Mouse (Mus musculus) midbrain, embryonic 14.5 days (tissue): ENCODE results near the gene Apeh. TPM values are rescaled to one million over a fixed set of nuclear protein-coding genes. Genes with fewer than 3 reads are reported as not detected.

Source experiments
- ATAC-seq: fragments of 200-750 bp; cut with Nextera tagmentation; 2 replicates; pipeline ENCODE4 v1.8.0; 2017; ENCODE audit warnings: moderate number of reproducible peaks, moderate library complexity; ENCODE audit not compliant: low FRiP score, low TSS enrichment
- DNase-seq: peaks from one replicate; pipeline ENCODE4 v3.0.0-alpha.2; 2015
- H3K27ac ChIP-seq: fragments of 300-500 bp; sonication (generic); replicated peaks from 2 replicates; pipeline ENCODE4 v1.5.1; 2014; ENCODE audit warnings: mild to moderate bottlenecking, low read depth, low read length, moderate library complexity
- H3K27me3 ChIP-seq: fragments of 300-500 bp; sonication (generic); 2 replicates; pipeline ENCODE4 v1.6.1; 2014; ENCODE audit warnings: low read length, control low read depth, mixed read lengths; ENCODE audit not compliant: control insufficient read depth, insufficient read depth
- H3K36me3 ChIP-seq: fragments of 300-500 bp; sonication (generic); 2 replicates; pipeline ENCODE4 v1.6.1; 2014; ENCODE audit warnings: low read length, control low read depth; ENCODE audit not compliant: control insufficient read depth, insufficient read depth
- H3K4me1 ChIP-seq: fragments of 300-500 bp; sonication (generic); 2 replicates; pipeline ENCODE4 v1.6.1; 2014; ENCODE audit warnings: mild to moderate bottlenecking, antibody characterized with exemption, low read length, control low read depth; ENCODE audit not compliant: control insufficient read depth, insufficient read depth
- H3K4me2 ChIP-seq: fragments of 300-500 bp; sonication (generic); 2 replicates; pipeline ENCODE4 v1.6.1; 2014; ENCODE audit warnings: mild to moderate bottlenecking, low read length, moderate library complexity
- H3K4me3 ChIP-seq: fragments of 300-500 bp; sonication (generic); replicated peaks from 2 replicates; pipeline ENCODE4 v1.5.1; 2014; ENCODE audit warnings: low read depth, low read length
- H3K9ac ChIP-seq: fragments of 300-500 bp; sonication (generic); replicated peaks from 2 replicates; pipeline ENCODE4 v1.6.1; 2014; ENCODE audit warnings: mild to moderate bottlenecking, low read length, moderate library complexity
- H3K9me3 ChIP-seq: fragments of 300-500 bp; sonication (generic); 2 replicates; pipeline ENCODE4 v1.6.1; 2016; ENCODE audit warnings: low read length, control low read depth, mixed read lengths; ENCODE audit not compliant: control insufficient read depth
- WGBS: fragments of 180-500 bp; shearing (Covaris S2); extraction: QIAGEN DNeasy Blood & Tissue Kit; methylation state at CpG from one replicate; pipeline ENCODE4 v1.1.7; 2014; 5-methylcytosine and 5-hydroxymethylcytosine counted together
- polyA plus RNA-seq: library from polyadenylated mRNA; unstranded; fragments of >200 nt; fragmentation: Nextera tagmentation; extraction: Ambion mirVana; gene quantifications from 2 replicates; pipeline ENCODE4 v1.2.1, GENCODE M21; 2014

Gene Apeh
- polyA plus RNA-seq, 1 experiment from 2014 or later, result 43.8 TPM

GRCm38 (mm10) chr9:108054331-108055040, 39.9 kb downstream of the Apeh start:
- DNase-seq (no peak), ATAC-seq (no peak)
- Histone ChIP-seq H3K4me2 (no peak overlapping the region), H3K9ac (no peak overlapping the region), H3K36me3 (peaks cover 81% of the 10 kb centered on the region), H3K4me3 (no peak overlapping the region), H3K9me3 (no peaks in the 10 kb centered on the region), H3K27me3 (no peaks in the 10 kb centered on the region), H3K27ac (no peak overlapping the region), H3K4me1 (no peaks in the 10 kb centered on the region)
- WGBS, result 91% methylated on average over 22 of the region's 22 CpGs

- Histone ChIP-seq H3K9ac (no peak overlapping the region), H3K4me1 (no peaks in the 10 kb centered on the region), H3K36me3 (peaks cover 74% of the 10 kb centered on the region), H3K4me3 (no peak overlapping the region), H3K4me2 (no peak overlapping the region), H3K27me3 (no peaks in the 10 kb centered on the region), H3K9me3 (no peaks in the 10 kb centered on the region), H3K27ac (no peak overlapping the region)
- WGBS, result 94% methylated on average over 15 of the region's 15 CpGs
- ATAC-seq (no peak), DNase-seq (no peak)
Measured at GRCm38 (mm10) chr9:108053665-108054225, 40.7 kb downstream of the Apeh start.

DNA sequence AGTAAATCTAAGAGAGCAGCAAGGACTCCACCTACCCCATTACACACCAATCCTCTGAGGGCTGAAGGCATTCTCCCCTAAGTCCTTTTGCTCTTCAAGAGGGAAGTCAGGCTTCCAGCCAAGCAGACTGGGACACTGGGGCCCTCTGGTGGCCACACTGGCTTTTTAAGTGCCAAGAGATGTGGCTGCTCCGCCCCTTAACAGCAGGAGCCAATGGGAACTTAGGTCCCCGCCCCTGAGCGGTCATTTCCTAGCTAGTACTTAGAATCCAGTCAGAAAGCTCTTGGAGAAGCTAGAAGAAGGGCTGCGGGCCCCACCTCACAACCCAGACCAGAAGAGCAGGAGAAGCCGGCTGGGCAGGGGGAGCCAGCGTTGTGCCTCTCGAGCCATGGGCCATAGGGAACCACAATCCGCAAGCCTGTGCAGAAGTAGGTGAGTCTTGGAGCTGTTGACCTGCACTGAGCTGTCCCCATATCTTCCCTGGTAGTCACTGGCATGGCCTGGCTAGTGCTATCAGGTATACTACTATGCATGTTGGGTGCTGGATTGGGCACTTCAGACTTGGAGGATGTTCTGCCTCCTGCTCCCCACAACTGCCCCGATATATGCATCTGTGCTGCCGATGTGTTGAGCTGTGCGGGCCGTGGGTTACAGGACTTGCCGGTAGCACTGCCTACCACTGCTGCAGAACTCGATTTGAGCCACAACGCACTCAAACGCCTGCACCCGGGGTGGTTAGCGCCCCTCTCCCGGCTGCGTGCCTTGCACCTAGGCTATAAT, 41.3 kb downstream of the Apeh start, which contains the start of gene Amigo3:
TSS of gene Amigo3 (plus strand) at position 275 of the 780 bp plus-strand sequence.
- no peak within 1 kb of the TSS for H3K9ac ChIP-seq
- H3K9me3 ChIP-seq, result no peaks in the 10 kb centered on the region
- 55% methylated on average over 20 of the region's 20 CpGs for WGBS
- H3K4me2 ChIP-seq, result peak within 1 kb of the TSS; percentile 39
- ATAC-seq (peak; percentile 46; the same call in 1 of the 2 replicates), DNase-seq (peak; percentile 96)
- H3K4me1 ChIP-seq, result 0 out of 2 replicates have a peak, but pooled peaks cover 6% of the 10 kb centered on the region
- H3K27ac ChIP-seq, result no peak within 1 kb of the TSS
- no peaks in the 10 kb centered on the region for H3K27me3 ChIP-seq
- no peak within 1 kb of the TSS for H3K4me3 ChIP-seq
- peaks cover 68% of the 10 kb centered on the region for H3K36me3 ChIP-seq

DNA sequence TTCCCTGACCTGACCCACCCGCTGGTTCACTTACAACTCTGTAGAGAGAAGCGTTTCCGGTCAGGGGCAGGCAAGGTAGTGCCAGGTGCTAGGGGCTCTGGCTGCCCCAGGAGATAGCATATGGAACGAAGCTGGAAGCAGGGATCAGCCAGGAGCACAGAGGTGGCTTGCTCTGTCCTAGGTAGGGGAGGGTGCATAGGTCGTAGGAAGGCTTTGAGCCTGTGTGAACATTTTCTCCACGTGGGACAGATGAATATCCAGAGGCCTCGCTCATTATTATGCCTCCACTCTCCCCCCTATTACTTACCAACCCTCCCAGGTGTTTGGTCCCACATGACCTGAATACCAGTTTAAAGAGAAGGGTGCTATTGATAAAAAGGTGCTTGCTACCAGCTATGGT, 42.0 kb downstream of the Apeh start:
- Histone ChIP-seq H3K4me3 (no peak overlapping the region), H3K36me3 (peaks cover 67% of the 10 kb centered on the region), H3K9ac (no peak overlapping the region), H3K9me3 (no peaks in the 10 kb centered on the region), H3K27me3 (no peaks in the 10 kb centered on the region), H3K27ac (no peak overlapping the region), H3K4me1 (0 out of 2 replicates have a peak, but pooled peaks cover 8% of the 10 kb centered on the region), H3K4me2 (no peak overlapping the region)
- 78% methylated on average over 7 of the region's 7 CpGs for WGBS
- no peak for DNase-seq
- ATAC-seq, result no peak

DNA sequence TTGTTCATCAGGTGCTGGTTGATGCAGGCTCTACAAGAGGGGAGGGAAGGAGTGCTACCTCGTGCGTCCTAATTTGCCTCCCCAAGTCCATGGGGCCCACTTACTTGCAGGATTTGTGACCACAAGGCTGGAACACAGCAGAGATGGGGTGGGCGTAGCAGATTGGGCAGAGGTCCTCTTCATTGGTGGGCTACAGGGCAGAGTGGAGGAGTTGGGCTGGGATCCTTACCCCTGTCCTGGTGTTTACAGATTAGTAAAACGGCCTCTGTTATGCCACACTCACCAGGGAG, 42.5 kb downstream of the Apeh start:
- no peaks in the 10 kb centered on the region for H3K27me3 ChIP-seq
- ATAC-seq, result no peak
- no peak for DNase-seq
- H3K4me2 ChIP-seq, result no peak overlapping the region
- H3K4me1 ChIP-seq, result 0 out of 2 replicates have a peak, but pooled peaks cover 8% of the 10 kb centered on the region
- H3K4me3 ChIP-seq, result no peak overlapping the region
- H3K9me3 ChIP-seq, result no peaks in the 10 kb centered on the region
- H3K27ac ChIP-seq, result no peak overlapping the region
- 81% methylated on average over 4 of the region's 4 CpGs for WGBS
- H3K36me3 ChIP-seq, result peaks cover 67% of the 10 kb centered on the region
- H3K9ac ChIP-seq, result no peak overlapping the region

DNA sequence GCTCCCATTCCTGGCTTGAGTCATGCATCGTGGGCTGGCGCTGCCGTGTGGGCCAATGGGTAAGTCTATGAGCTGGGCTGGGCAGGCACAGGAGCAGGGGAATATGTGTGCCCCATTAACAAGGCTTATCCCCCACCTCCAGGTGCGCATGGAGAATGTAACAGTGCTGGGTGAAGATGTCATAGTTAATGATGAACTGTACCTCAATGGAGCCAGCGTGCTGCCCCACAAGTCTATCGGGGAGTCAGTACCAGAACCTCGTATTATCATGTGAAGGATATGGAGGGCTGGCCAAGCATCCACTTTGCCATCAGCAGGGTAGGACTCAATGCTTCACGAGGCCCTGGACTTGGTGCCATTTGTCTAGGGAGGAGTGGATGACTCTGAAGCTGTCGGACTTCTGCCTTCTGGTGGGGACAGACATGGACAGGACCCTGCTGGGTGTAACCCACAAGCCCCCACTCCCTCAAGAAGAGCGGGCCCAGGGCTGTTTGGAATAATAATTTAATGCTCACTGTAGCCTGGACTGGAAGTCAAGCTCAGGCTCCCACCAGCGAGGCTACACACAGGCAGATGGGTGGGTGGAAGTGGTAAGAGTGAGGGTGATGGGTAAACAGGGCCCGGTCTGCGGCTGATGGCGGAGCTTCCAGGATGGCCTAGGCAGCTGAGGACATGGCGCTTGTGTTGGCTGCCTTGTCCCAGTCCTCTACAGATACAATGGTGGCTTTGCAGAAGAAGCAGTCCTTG, 43.0 kb downstream of the Apeh start:
- Histone ChIP-seq H3K4me1 (0 out of 2 replicates have a peak, but pooled peaks cover 8% of the 10 kb centered on the region), H3K9ac (no peak overlapping the region), H3K4me3 (no peak overlapping the region), H3K27me3 (no peaks in the 10 kb centered on the region), H3K4me2 (no peak overlapping the region), H3K36me3 (peaks cover 67% of the 10 kb centered on the region), H3K9me3 (no peaks in the 10 kb centered on the region), H3K27ac (no peak overlapping the region)
- DNase-seq (no peak), ATAC-seq (no peak)
- 94% methylated on average over 15 of the region's 15 CpGs for WGBS

GRCm38 (mm10) chr9:108049561-108050251, 44.7 kb downstream of the Apeh start:
- Histone ChIP-seq H3K9ac (peak overlapping the region; percentile 68), H3K36me3 (peaks cover 67% of the 10 kb centered on the region), H3K27ac (peak overlapping the region; percentile 77; the same call in 1 of the 2 replicates), H3K9me3 (no peaks in the 10 kb centered on the region), H3K4me2 (peak overlapping the region; percentile 95), H3K4me1 (0 out of 2 replicates have a peak, but pooled peaks cover 8% of the 10 kb centered on the region), H3K4me3 (peak overlapping the region; percentile 62), H3K27me3 (no peaks in the 10 kb centered on the region)
- DNase-seq (no peak), ATAC-seq (0 out of 2 replicates have a peak, but pooled peaks have one; percentile 1)
- WGBS, result 44% methylated on average over 15 of the region's 15 CpGs

DNA sequence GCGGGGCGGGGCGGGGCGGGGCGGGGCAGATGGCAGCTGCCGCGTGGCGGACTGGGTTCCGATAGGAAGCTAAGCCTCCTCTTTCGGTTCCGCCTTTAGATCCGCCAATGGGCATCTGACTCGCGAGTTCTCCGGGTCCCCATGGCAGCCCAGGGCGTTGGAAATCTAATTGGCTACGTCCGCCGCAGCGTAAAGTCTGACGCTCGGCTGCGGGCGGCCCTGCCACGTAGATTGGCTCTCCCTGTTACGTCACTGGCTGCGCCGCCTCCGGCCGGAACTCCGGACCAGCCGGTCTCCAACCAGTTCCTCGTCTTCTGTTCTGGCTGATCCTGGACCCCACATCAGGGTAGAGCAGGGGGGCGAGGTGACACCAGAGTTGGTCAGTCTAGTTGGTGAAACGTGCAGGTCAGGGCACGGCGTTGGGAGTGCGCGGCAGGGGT, 45.4 kb downstream of the Apeh start, which contains the start of gene Gmppb:
TSS of gene Gmppb (plus strand) at position 227 of the 440 bp plus-strand sequence.
- 0 out of 2 replicates have a peak, but pooled peaks cover 8% of the 10 kb centered on the region for H3K4me1 ChIP-seq
- DNase-seq, result peak; percentile 98
- WGBS, result under 1% methylated on average over 39 of the region's 39 CpGs
- peak within 1 kb of the TSS; percentile 68 for H3K9ac ChIP-seq
- H3K36me3 ChIP-seq, result peaks cover 63% of the 10 kb centered on the region
- peak within 1 kb of the TSS; percentile 95 for H3K4me2 ChIP-seq
- H3K27me3 ChIP-seq, result no peaks in the 10 kb centered on the region
- ATAC-seq, result peak; percentile 94
- H3K4me3 ChIP-seq, result peak within 1 kb of the TSS; percentile 62
- H3K9me3 ChIP-seq, result no peaks in the 10 kb centered on the region
- H3K27ac ChIP-seq, result peak within 1 kb of the TSS; percentile 77
